10 mouse cellular contexts compared by ENCODE assay signal in the genomic region with DNA sequence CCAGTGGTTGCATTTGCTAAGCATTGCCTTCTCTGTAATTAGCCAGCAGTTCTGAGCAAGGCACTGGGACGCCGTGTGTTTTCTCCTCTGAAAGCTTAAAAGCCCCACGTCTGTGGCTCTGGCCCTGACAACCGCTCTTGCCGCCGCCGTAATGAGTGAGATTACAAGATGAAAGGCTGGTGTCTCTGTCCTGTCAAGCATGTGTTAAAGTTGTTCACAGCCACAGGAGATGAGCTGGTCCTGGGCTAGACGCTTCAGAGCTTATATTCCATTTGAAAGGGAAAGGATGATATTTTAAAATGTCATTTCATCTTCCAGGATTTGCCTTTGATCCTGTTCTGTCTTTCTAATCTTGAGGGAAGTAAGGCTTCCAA.
"Had no signal": no experiment of that assay in that cellular context is flagged by ENCODE, and none has a peak within 500 bp of the region (broad histone marks: within the 10 kb centered on the region; RNA-seq: fewer than 3 reads in every experiment).

No protein-coding gene starts in this region.

- ATAC-seq: liver, embryonic 12.5 days had no signal

- H3K4me3 ChIP-seq: left cerebral cortex, adult 2 months; limb, embryonic 15.5 days; liver, embryonic 12.5 days; lung, embryonic 15.5 days; neural tube, embryonic 12.5 days had no signal

- DNase-seq: kidney, adult 8-10 months; kidney, postnatal 25 days; lung, postnatal 14 days; right cerebral cortex, postnatal 14 days; thymus, postnatal 36 days had no signal

- H3K9ac ChIP-seq: limb, embryonic 15.5 days; liver, embryonic 12.5 days; lung, embryonic 15.5 days; neural tube, embryonic 12.5 days had no signal

- H3K4me1 ChIP-seq: limb, embryonic 15.5 days; lung, embryonic 15.5 days; neural tube, embryonic 12.5 days had no signal

- H3K4me2 ChIP-seq: limb, embryonic 15.5 days; liver, embryonic 12.5 days; lung, embryonic 15.5 days; neural tube, embryonic 12.5 days had no signal

- H3K27ac ChIP-seq: left cerebral cortex, adult 2 months; limb, embryonic 15.5 days; liver, embryonic 12.5 days; lung, embryonic 15.5 days; neural tube, embryonic 12.5 days had no signal

- H3K9me3 ChIP-seq: limb, embryonic 15.5 days; lung, embryonic 15.5 days; neural tube, embryonic 12.5 days had no signal

- H3K27me3 ChIP-seq: limb, embryonic 15.5 days; liver, embryonic 12.5 days; lung, embryonic 15.5 days; neural tube, embryonic 12.5 days had no signal
